Mouse (Mus musculus): ENCODE data around the gene Mrpl16.

- no peak for TF ChIP-seq GATA1 (IDR thresholded peaks at IDR 0.05; ENCODE audit: borderline replicate concordance, low read length)
- TF ChIP-seq FLI1 (IDR thresholded peaks at IDR 0.05; ENCODE audit: low read length), result no peak
Measured at GRCm38 (mm10) chr19:11820211-11820610, 50.0 kb downstream of the Mrpl16 start.
